8 mouse cellular contexts compared by ENCODE assay signal in genomic region chr19:32210099-32210449, GRCm38 (mm10).
A peak's percentile ranks its signal among the peaks of the same experiment; 100 is the strongest.
DNase-seq lines count a peak whose midpoint lies in the region; ATAC-seq and TF ChIP-seq lines count a peak whose summit lies in the region.

No protein-coding gene starts in this region.

- H3K27me3 ChIP-seq in thymus, adult 2 months (ENCODE audit: control insufficient read depth, insufficient read depth, low read length): no peaks in the 10 kb centered on the region
- no peaks in the 10 kb centered on the region for H3K27me3 ChIP-seq in forebrain, embryonic 15.5 days
- no peaks in the 10 kb centered on the region for H3K27me3 ChIP-seq in kidney, embryonic 16.5 days (ENCODE audit: insufficient read depth, low read length)

- H3K4me3 ChIP-seq in thymus, adult 2 months (ENCODE audit: control insufficient read depth, insufficient read depth, low read length): peak overlapping the region; percentile 62
- peak overlapping the region; percentile 31 for H3K4me3 ChIP-seq in forebrain, embryonic 15.5 days
- peak overlapping the region; percentile 61 for H3K4me3 ChIP-seq in kidney, embryonic 16.5 days (ENCODE audit: low read length)
- peak overlapping the region; percentile 77 for H3K4me3 ChIP-seq in macrophage (ENCODE audit: inconsistent target)

- DNase-seq in thymus, adult 2 months: peak; percentile 23
- no peak for DNase-seq in thymus, postnatal 14 days
- peak; percentile 15 for DNase-seq in thymus, postnatal 36 days
- DNase-seq in spleen, postnatal 4 days (ENCODE audit: low spot score in 2 of 2): no peak
- no peak for DNase-seq in cerebellum, adult 11 months

- TF ChIP-seq POLR2A in thymus, adult 2 months (IDR thresholded peaks at IDR 0.05; ENCODE audit: control insufficient read depth, extremely low read depth, insufficient read depth, low read length, poor library complexity): no peak

- peaks cover 14% of the 10 kb centered on the region for H3K79me2 ChIP-seq in macrophage (ENCODE audit: inconsistent target)

- H3K9me3 ChIP-seq in forebrain, embryonic 15.5 days: no peaks in the 10 kb centered on the region
- no peaks in the 10 kb centered on the region for H3K9me3 ChIP-seq in kidney, embryonic 16.5 days (ENCODE audit: low read length)

- 0% methylated on average over 5 of the region's 5 CpGs for WGBS in thymus, adult 2 months
- 26% methylated on average over 5 of the region's 5 CpGs for WGBS in forebrain, embryonic 15.5 days
- whole genome bisulfite sequencing in kidney, embryonic 16.5 days: 6% methylated on average over 5 of the region's 5 CpGs
- 0% methylated on average over 5 of the region's 5 CpGs for WGBS in macrophage (ENCODE audit: missing documents)

- no peaks in the 10 kb centered on the region for H3K36me3 ChIP-seq in thymus, adult 2 months (ENCODE audit: control insufficient read depth, insufficient read depth, low read length)
- H3K36me3 ChIP-seq in forebrain, embryonic 15.5 days: no peaks in the 10 kb centered on the region
- no peaks in the 10 kb centered on the region for H3K36me3 ChIP-seq in kidney, embryonic 16.5 days (ENCODE audit: insufficient read depth, low read length)
- H3K36me3 ChIP-seq in macrophage (ENCODE audit: inconsistent target): no peaks in the 10 kb centered on the region

- H3K9ac ChIP-seq in forebrain, embryonic 15.5 days (replicated peaks): no peak overlapping the region
- H3K9ac ChIP-seq in kidney, embryonic 16.5 days (replicated peaks; ENCODE audit: low read length): peak overlapping the region; percentile 75

- H3K4me2 ChIP-seq in forebrain, embryonic 15.5 days (replicated peaks): peak overlapping the region; percentile 46
- peak overlapping the region; percentile 84 for H3K4me2 ChIP-seq in kidney, embryonic 16.5 days (replicated peaks; ENCODE audit: low read depth, low read length)

- no peak overlapping the region for H3K27ac ChIP-seq in thymus, adult 2 months (ENCODE audit: control insufficient read depth, insufficient read depth, low read length)
- H3K27ac ChIP-seq in forebrain, embryonic 15.5 days (replicated peaks): no peak overlapping the region
- peak overlapping the region; percentile 94; the same call in 1 of the 2 replicates for H3K27ac ChIP-seq in kidney, embryonic 16.5 days (ENCODE audit: low read length)
- H3K27ac ChIP-seq in macrophage: peak overlapping the region; percentile 76

- TF ChIP-seq CTCF in thymus, adult 2 months (IDR thresholded peaks at IDR 0.05; ENCODE audit: borderline replicate concordance, control insufficient read depth, extremely low read depth, insufficient read depth, low read length, poor library complexity): no peak

- H3K4me1 ChIP-seq in thymus, adult 2 months (replicated peaks; ENCODE audit: control insufficient read depth, insufficient read depth, low read length): peaks cover 8% of the 10 kb centered on the region
- peaks cover 7% of the 10 kb centered on the region for H3K4me1 ChIP-seq in forebrain, embryonic 15.5 days
- H3K4me1 ChIP-seq in kidney, embryonic 16.5 days (ENCODE audit: insufficient read depth, low read length): peaks cover 17% of the 10 kb centered on the region

- ATAC-seq in forebrain, embryonic 15.5 days (replicated peaks): no peak
- no peak for ATAC-seq in kidney, embryonic 16.5 days (ENCODE audit: low FRiP score, low TSS enrichment)

Comparison
In these comparisons a context has a peak if more than half of its experiments do, and no peak if none do; other contexts are left out.
1. DNase-seq: peak in thymus, adult 2 months (single experiment) and thymus, postnatal 36 days (2 of 2); none in thymus, postnatal 14 days (single experiment), spleen, postnatal 4 days (0 of 2) and cerebellum, adult 11 months (single experiment).
2. H3K27ac ChIP-seq: peak in kidney, embryonic 16.5 days (single experiment) and macrophage (single experiment); none in thymus, adult 2 months (single experiment) and forebrain, embryonic 15.5 days (single experiment).
3. Peak in every context shown above with its lines, with median percentiles within 50 percentile points of each other: H3K4me3 ChIP-seq.